Mouse (Mus musculus) midbrain, embryonic 11.5 days (tissue): ENCODE data around the gene Prss40. TPM values are rescaled to one million over a fixed set of nuclear protein-coding genes. Genes with fewer than 3 reads are reported as not detected.
A peak's percentile ranks its signal among the peaks of the same experiment; 100 is the strongest.

ENCODE experiments used
- ATAC-seq: fragments of 200-750 bp; cut with Nextera tagmentation; 2 replicates; pipeline ENCODE4 v1.8.0; 2017; ENCODE audit warnings: moderate TSS enrichment, moderate library complexity; ENCODE audit not compliant: low FRiP score
- DNase-seq: peaks from one replicate; pipeline ENCODE4 v3.0.0; 2015; ENCODE audit warnings: low spot score; ENCODE audit errors: missing footprints
- H3K27ac ChIP-seq: fragments of 300-500 bp; sonication (generic); 2 replicates; pipeline ENCODE4 v1.5.1; 2014; ENCODE audit warnings: low read depth, low read length
- H3K27me3 ChIP-seq: fragments of 300-500 bp; sonication (generic); 2 replicates; pipeline ENCODE4 v1.6.1; 2014; ENCODE audit warnings: mild to moderate bottlenecking, low read length, moderate library complexity, mixed read lengths; ENCODE audit not compliant: control insufficient read depth, insufficient read depth
- H3K36me3 ChIP-seq: fragments of 300-500 bp; sonication (generic); 2 replicates; pipeline ENCODE4 v1.6.1; 2014; ENCODE audit warnings: mild to moderate bottlenecking, low read length, moderate library complexity, mixed read lengths; ENCODE audit not compliant: control insufficient read depth, insufficient read depth
- H3K4me1 ChIP-seq: fragments of 300-500 bp; sonication (generic); 2 replicates; pipeline ENCODE4 v1.6.1; 2014; ENCODE audit warnings: low read length; ENCODE audit not compliant: control insufficient read depth, insufficient read depth
- H3K4me2 ChIP-seq: fragments of 300-500 bp; sonication (generic); 2 replicates; pipeline ENCODE4 v1.6.1; 2014; ENCODE audit warnings: mild to moderate bottlenecking, moderate library complexity
- H3K4me3 ChIP-seq: fragments of 300-500 bp; sonication (generic); 2 replicates; pipeline ENCODE4 v1.5.1; 2014; ENCODE audit warnings: low read depth, low read length
- H3K9ac ChIP-seq: fragments of 300-500 bp; sonication (generic); 2 replicates; pipeline ENCODE4 v1.6.1; 2014; ENCODE audit warnings: low read length
- H3K9me3 ChIP-seq: fragments of 300-500 bp; sonication (generic); 2 replicates; pipeline ENCODE4 v1.6.1; 2016; ENCODE audit warnings: low read length; ENCODE audit not compliant: control insufficient read depth
- WGBS: fragments of 180-500 bp; shearing (Covaris S2); extraction: QIAGEN DNeasy Blood & Tissue Kit; methylation state at CpG from one replicate; pipeline ENCODE4 v1.1.7; 2014; 5-methylcytosine and 5-hydroxymethylcytosine counted together
- polyA plus RNA-seq: library from polyadenylated mRNA; unstranded; fragments of >200 nt; fragmentation: Nextera tagmentation; extraction: Ambion mirVana; gene quantifications from 2 replicates; pipeline ENCODE4 v1.2.1, GENCODE M21; 2014

The Prss40 gene
- polyA plus RNA-seq, result not detected in 2 replicates

- H3K36me3 ChIP-seq, result no peaks in the 10 kb centered on the region
- no peak for ATAC-seq
Measured at GRCm38 (mm10) chr1:34560843-34561242, at the start of gene Prss40. TSS of gene Prss40 (minus strand) at chr1:34560943.

GRCm38 (mm10) chr1:34602363-34602762 lies 41.6 kb upstream of the Prss40 start:
- no peaks in the 10 kb centered on the region for H3K9me3 ChIP-seq
- DNase-seq (peak; percentile 98), ATAC-seq (peak; percentile 81)
- H3K4me2 ChIP-seq, result no peak overlapping the region
- WGBS, result 12% methylated on average over 8 of the region's 8 CpGs
- H3K4me3 ChIP-seq, result no peak overlapping the region
- H3K27me3 ChIP-seq, result no peaks in the 10 kb centered on the region
- H3K9ac ChIP-seq, result no peak overlapping the region
- H3K27ac ChIP-seq, result no peak overlapping the region
- no peaks in the 10 kb centered on the region for H3K36me3 ChIP-seq
- no peaks in the 10 kb centered on the region for H3K4me1 ChIP-seq

More at GRCm38 (mm10) chr1:34560843-34561242, at the start of gene Prss40:
- H3K27ac ChIP-seq, result no peak within 1 kb of the TSS
- WGBS, result 89% methylated on average over 15 of the region's 15 CpGs
- no peak within 1 kb of the TSS for H3K4me3 ChIP-seq
- no peaks in the 10 kb centered on the region for H3K4me1 ChIP-seq
- no peaks in the 10 kb centered on the region for H3K27me3 ChIP-seq
- H3K4me2 ChIP-seq, result no peak within 1 kb of the TSS
- H3K9ac ChIP-seq, result no peak within 1 kb of the TSS
- no peaks in the 10 kb centered on the region for H3K9me3 ChIP-seq
- DNase-seq, result no peak

GRCm38 (mm10) chr1:34601323-34602047 lies 40.7 kb upstream of the Prss40 start:
- no peak overlapping the region for H3K4me2 ChIP-seq
- no peak overlapping the region for H3K4me3 ChIP-seq
- no peaks in the 10 kb centered on the region for H3K27me3 ChIP-seq
- H3K9me3 ChIP-seq, result no peaks in the 10 kb centered on the region
- no peak overlapping the region for H3K9ac ChIP-seq
- WGBS, result 77% methylated on average over 3 of the region's 3 CpGs
- no peak overlapping the region for H3K27ac ChIP-seq
- DNase-seq (no peak), ATAC-seq (no peak)
- no peaks in the 10 kb centered on the region for H3K36me3 ChIP-seq
- H3K4me1 ChIP-seq, result no peaks in the 10 kb centered on the region

GRCm38 (mm10) chr1:34600000-34600399 lies 39.3 kb upstream of the Prss40 start:
- 71% methylated on average over 15 of the region's 15 CpGs for WGBS
- ATAC-seq (no peak), DNase-seq (no peak)

GRCm38 (mm10) chr1:34587298-34588096 lies 26.8 kb upstream of the Prss40 start:
- DNase-seq (no peak), ATAC-seq (no peak)
- Histone ChIP-seq H3K9ac (no peak overlapping the region), H3K4me1 (no peaks in the 10 kb centered on the region), H3K27me3 (no peaks in the 10 kb centered on the region), H3K4me2 (no peak overlapping the region), H3K36me3 (no peaks in the 10 kb centered on the region), H3K9me3 (no peaks in the 10 kb centered on the region), H3K4me3 (no peak overlapping the region), H3K27ac (no peak overlapping the region)
- WGBS, result 88% methylated on average over 22 of the region's 22 CpGs

More at GRCm38 (mm10) chr1:34600000-34600399, 39.3 kb upstream of the Prss40 start:
- no peaks in the 10 kb centered on the region for H3K4me1 ChIP-seq
- H3K4me3 ChIP-seq, result no peak overlapping the region
- H3K27ac ChIP-seq, result no peak overlapping the region
- no peak overlapping the region for H3K9ac ChIP-seq
- H3K4me2 ChIP-seq, result no peak overlapping the region
- no peaks in the 10 kb centered on the region for H3K27me3 ChIP-seq
- H3K36me3 ChIP-seq, result no peaks in the 10 kb centered on the region
- H3K9me3 ChIP-seq, result no peaks in the 10 kb centered on the region

GRCm38 (mm10) chr1:34584736-34585135 lies 24.0 kb upstream of the Prss40 start:
- Histone ChIP-seq H3K9me3 (no peaks in the 10 kb centered on the region), H3K4me2 (no peak overlapping the region), H3K4me1 (no peaks in the 10 kb centered on the region), H3K36me3 (no peaks in the 10 kb centered on the region), H3K4me3 (no peak overlapping the region), H3K27ac (no peak overlapping the region), H3K9ac (no peak overlapping the region), H3K27me3 (no peaks in the 10 kb centered on the region)
- ATAC-seq (no peak), DNase-seq (no peak)
- 81% methylated on average over 4 of the region's 4 CpGs for WGBS

- no peak overlapping the region for H3K4me3 ChIP-seq
- H3K9ac ChIP-seq, result no peak overlapping the region
- no peak overlapping the region for H3K4me2 ChIP-seq
- H3K36me3 ChIP-seq, result no peaks in the 10 kb centered on the region
- no peaks in the 10 kb centered on the region for H3K4me1 ChIP-seq
- no peak overlapping the region for H3K27ac ChIP-seq
- ATAC-seq (no peak), DNase-seq (no peak)
- no peaks in the 10 kb centered on the region for H3K9me3 ChIP-seq
- H3K27me3 ChIP-seq, result peaks cover 4% of the 10 kb centered on the region; the same call in 1 of the 2 replicates
- WGBS, result 6% methylated on average over 4 of the region's 4 CpGs
Measured at GRCm38 (mm10) chr1:34583821-34584263, 23.1 kb upstream of the Prss40 start.

- H3K36me3 ChIP-seq, result no peaks in the 10 kb centered on the region
- H3K27me3 ChIP-seq, result peaks cover 8% of the 10 kb centered on the region
- no peak overlapping the region for H3K4me3 ChIP-seq
- no peaks in the 10 kb centered on the region for H3K9me3 ChIP-seq
- WGBS, result 78% methylated on average over 6 of the region's 6 CpGs
- H3K4me2 ChIP-seq, result no peak overlapping the region
- H3K27ac ChIP-seq, result no peak overlapping the region
- no peak overlapping the region for H3K9ac ChIP-seq
- ATAC-seq (no peak), DNase-seq (no peak)
- H3K4me1 ChIP-seq, result no peaks in the 10 kb centered on the region
Measured at GRCm38 (mm10) chr1:34582218-34582617, 21.5 kb upstream of the Prss40 start.

- Histone ChIP-seq H3K27me3 (peaks cover 8% of the 10 kb centered on the region), H3K27ac (no peak overlapping the region), H3K9me3 (no peaks in the 10 kb centered on the region), H3K36me3 (no peaks in the 10 kb centered on the region), H3K9ac (peak overlapping the region; percentile 62), H3K4me1 (no peaks in the 10 kb centered on the region), H3K4me3 (peak overlapping the region; percentile 31), H3K4me2 (peak overlapping the region; percentile 60)
- WGBS, result 2% methylated on average over 18 of the region's 18 CpGs
- DNase-seq, result no peak
- peak; percentile 64 for ATAC-seq
Measured at GRCm38 (mm10) chr1:34579782-34580356, 19.1 kb upstream of the Prss40 start.
